Comparison of ENCODE assay signal across 21 mouse cellular contexts in the genomic region with DNA sequence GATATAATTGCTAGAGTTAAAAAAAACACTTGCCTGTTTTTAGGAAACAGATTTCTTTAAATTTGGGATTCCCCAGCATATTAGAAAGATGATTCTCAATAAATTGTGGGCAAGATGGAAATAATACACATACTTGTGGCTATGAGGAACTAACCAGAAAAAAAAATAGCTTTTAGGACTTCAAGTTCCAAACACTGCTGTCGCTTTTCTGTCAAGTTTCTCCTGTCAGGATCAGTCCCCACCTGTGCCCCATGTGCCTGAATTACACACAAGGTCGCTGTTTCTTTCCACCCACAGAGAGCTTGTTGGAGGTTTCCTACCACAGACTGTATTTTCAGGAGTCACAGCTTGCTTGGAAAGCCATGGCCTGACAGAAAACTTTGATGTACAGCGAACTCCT.
"Had no signal": no experiment of that assay in that cellular context is flagged by ENCODE, and none has a peak within 500 bp of the region (broad histone marks: within the 10 kb centered on the region; RNA-seq: fewer than 3 reads in every experiment).

No protein-coding gene starts in this region.

- H3K4me3 ChIP-seq: layer of hippocampus, adult 2 months; limb, embryonic 10.5 days; limb, embryonic 13.5 days; lung, embryonic 15.5 days; megakaryocyte, embryonic 14.5 days; midbrain, embryonic 10.5 days; midbrain, embryonic 13.5 days; stomach, embryonic 15.5 days had no signal

- H3K9ac ChIP-seq: limb, embryonic 13.5 days; liver, embryonic 14.5 days; liver, postnatal 0 days; lung, embryonic 15.5 days; midbrain, embryonic 13.5 days; stomach, embryonic 15.5 days had no signal

- H3K36me3 ChIP-seq: limb, embryonic 10.5 days; limb, embryonic 13.5 days; lung, embryonic 15.5 days; midbrain, embryonic 10.5 days; midbrain, embryonic 13.5 days; stomach, embryonic 15.5 days had no signal

- H3K27ac ChIP-seq: kidney, postnatal 0 days; layer of hippocampus, adult 2 months; limb, embryonic 10.5 days; limb, embryonic 13.5 days; liver, embryonic 14.5 days; lung, embryonic 15.5 days; midbrain, embryonic 10.5 days; midbrain, embryonic 13.5 days; stomach, embryonic 15.5 days had no signal

- H3K27me3 ChIP-seq: limb, embryonic 13.5 days; lung, embryonic 15.5 days; megakaryocyte, embryonic 14.5 days; midbrain, embryonic 13.5 days; stomach, embryonic 15.5 days had no signal

- H3K4me2 ChIP-seq: limb, embryonic 13.5 days; lung, embryonic 15.5 days; midbrain, embryonic 13.5 days; stomach, embryonic 15.5 days had no signal

- ATAC-seq: liver, postnatal 0 days; midbrain, embryonic 13.5 days; midbrain, embryonic 16.5 days had no signal

- H3K4me1 ChIP-seq: limb, embryonic 10.5 days; lung, embryonic 15.5 days; midbrain, embryonic 10.5 days; midbrain, embryonic 13.5 days; stomach, embryonic 15.5 days had no signal

- DNase-seq: kidney, adult 2 months; kidney, postnatal 25 days; layer of hippocampus, adult 9-11 months; liver, postnatal 0 days; lung, postnatal 10 days; lung, postnatal 36 days; right cerebral cortex, adult 18-20 months; right cerebral cortex, postnatal 25 days; spleen, adult 18-20 months; thymus, postnatal 36 days had no signal

- H3K9me3 ChIP-seq: limb, embryonic 10.5 days; limb, embryonic 13.5 days; lung, embryonic 15.5 days; megakaryocyte, embryonic 14.5 days; midbrain, embryonic 10.5 days; midbrain, embryonic 13.5 days; stomach, embryonic 15.5 days had no signal
